Mouse (Mus musculus) intestine, postnatal 0 days (tissue): ENCODE measurements at regions not wholly inside any gene's neighbourhood (a gene's known extent, or its start where the extent isn't known, plus 50 kb on each side); places are given as distances from the start of the nearest gene placed in this dataset.

Experiments used
- ATAC-seq: fragments of 200-750 bp; cut with Nextera tagmentation; 2 replicates; pipeline ENCODE4 v1.8.0; 2017; ENCODE audit warnings: mild to moderate bottlenecking, moderate TSS enrichment, moderate library complexity
- H3K27ac ChIP-seq: fragments of 300-500 bp; sonication (generic); 2 replicates; pipeline ENCODE4 v1.5.1; 2014; ENCODE audit warnings: mild to moderate bottlenecking, low read depth, low read length, moderate library complexity
- H3K27me3 ChIP-seq: fragments of 300-500 bp; sonication (generic); replicated peaks from 2 replicates; pipeline ENCODE4 v1.6.1; 2014; ENCODE audit warnings: low read length, mixed read lengths; ENCODE audit not compliant: control insufficient read depth, insufficient read depth
- H3K36me3 ChIP-seq: fragments of 300-500 bp; sonication (generic); 2 replicates; pipeline ENCODE4 v1.6.1; 2014; ENCODE audit warnings: mild to moderate bottlenecking, moderate library complexity; ENCODE audit not compliant: control insufficient read depth, insufficient read depth
- H3K4me1 ChIP-seq: fragments of 300-500 bp; sonication (generic); replicated peaks from 2 replicates; pipeline ENCODE4 v1.6.1; 2014; ENCODE audit warnings: antibody characterized with exemption, low read length, mixed read lengths; ENCODE audit not compliant: control insufficient read depth, insufficient read depth
- H3K4me2 ChIP-seq: fragments of 300-500 bp; sonication (generic); replicated peaks from 2 replicates; pipeline ENCODE4 v1.6.1; 2014; ENCODE audit warnings: low read depth, mild to moderate bottlenecking, moderate library complexity
- H3K4me3 ChIP-seq: fragments of 300-500 bp; sonication (generic); 2 replicates; pipeline ENCODE4 v1.5.1; 2014; ENCODE audit warnings: low read depth, low read length
- H3K9ac ChIP-seq: fragments of 300-500 bp; sonication (generic); 2 replicates; pipeline ENCODE4 v1.6.1; 2014; ENCODE audit warnings: mild to moderate bottlenecking, low read depth, low read length
- H3K9me3 ChIP-seq: fragments of 300-500 bp; sonication (generic); 2 replicates; pipeline ENCODE4 v1.6.1; 2016; ENCODE audit warnings: mixed run types; ENCODE audit not compliant: control insufficient read depth
- CTCF ChIP-seq: sonication (generic); IDR thresholded peaks from 2 replicates; pipeline ENCODE4 v1.5.1; 2016; ENCODE audit warnings: low read depth, mild to moderate bottlenecking, control low read depth, antibody characterized with exemption, moderate library complexity
- WGBS: fragments of 180-500 bp; shearing (Covaris S2); extraction: QIAGEN DNeasy Blood & Tissue Kit; methylation state at CpG from one replicate; pipeline ENCODE4 v1.1.7; 2014; 5-methylcytosine and 5-hydroxymethylcytosine counted together

DNA sequence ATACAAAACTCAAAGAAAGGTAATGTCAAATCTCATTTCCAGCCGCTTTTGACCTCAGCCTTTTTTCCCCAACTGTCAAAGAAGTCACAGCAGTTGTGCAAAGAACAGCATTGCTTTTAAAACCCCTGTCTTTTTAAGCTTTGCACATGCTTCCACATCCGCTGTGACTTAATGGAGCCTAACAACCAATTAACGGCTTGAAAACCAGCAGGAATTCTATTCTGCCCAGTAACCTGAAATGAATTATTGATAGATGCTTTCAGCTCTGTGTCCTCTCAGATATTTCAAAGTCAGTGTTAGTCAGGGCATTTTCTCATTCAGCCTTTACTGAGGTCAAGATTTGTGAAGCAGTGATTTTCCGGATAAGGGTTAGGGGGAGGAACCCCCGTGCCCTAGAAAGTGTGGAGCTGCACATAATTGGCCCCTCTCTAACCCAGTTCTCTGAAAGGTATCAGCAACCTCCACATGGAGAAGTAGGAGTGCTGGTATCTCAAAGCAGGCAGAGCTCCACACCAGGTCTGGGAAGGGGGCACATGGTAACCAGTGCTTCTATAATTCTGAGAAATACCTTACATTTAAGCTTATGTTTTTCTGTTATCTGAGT is 254.8 kb upstream of the Tmc3 start:
- H3K36me3 ChIP-seq, result no peaks in the 10 kb centered on the region
- H3K9ac ChIP-seq, result no peak overlapping the region
- H3K9me3 ChIP-seq, result no peaks in the 10 kb centered on the region
- ATAC-seq, result no peak
- no peaks in the 10 kb centered on the region for H3K4me1 ChIP-seq
- H3K4me3 ChIP-seq, result no peak overlapping the region
- 86% methylated on average over 5 of the region's 5 CpGs for WGBS
- no peaks in the 10 kb centered on the region for H3K27me3 ChIP-seq
- TF ChIP-seq CTCF, result no peak
- H3K4me2 ChIP-seq, result no peak overlapping the region
- no peak overlapping the region for H3K27ac ChIP-seq

DNA sequence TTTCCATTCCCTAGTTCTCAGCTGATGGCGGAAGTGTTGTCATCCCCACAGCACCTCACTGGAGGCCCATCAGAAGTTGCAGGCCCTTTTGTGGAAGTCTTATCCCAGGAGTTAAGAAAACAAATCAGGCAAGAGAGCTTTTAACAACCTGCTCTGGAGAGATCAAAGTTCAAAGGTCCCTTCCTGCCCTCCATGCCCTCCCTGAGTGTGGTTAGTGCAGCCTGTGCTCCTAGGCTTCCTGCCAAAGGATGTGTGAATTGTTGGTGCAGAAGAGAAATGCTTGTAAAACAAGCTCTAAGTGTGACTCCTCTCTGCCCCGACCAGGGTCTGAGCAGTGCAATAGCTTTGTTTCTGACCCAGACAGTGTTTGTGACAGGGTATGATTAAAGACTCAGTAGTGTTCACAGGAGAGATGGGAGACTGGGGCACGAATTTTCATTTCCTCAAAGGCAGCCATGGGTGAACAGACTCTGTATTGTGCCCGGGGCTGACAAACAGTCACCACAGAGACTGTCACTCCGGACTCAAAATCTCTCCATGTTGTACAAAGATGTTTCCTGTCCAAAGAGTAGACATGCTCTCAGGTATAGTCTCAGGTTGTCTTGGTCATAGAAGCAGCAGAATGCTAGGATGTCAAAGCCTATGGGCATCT is 237.5 kb upstream of the Tmc3 start:
- Histone ChIP-seq H3K36me3 (no peaks in the 10 kb centered on the region), H3K4me2 (no peak overlapping the region), H3K27me3 (no peaks in the 10 kb centered on the region), H3K4me1 (no peaks in the 10 kb centered on the region), H3K9ac (no peak overlapping the region), H3K27ac (no peak overlapping the region), H3K4me3 (no peak overlapping the region), H3K9me3 (no peaks in the 10 kb centered on the region)
- ATAC-seq, result peak; percentile 41; the same call in 1 of the 2 replicates
- TF ChIP-seq CTCF, result no peak
- WGBS, result 53% methylated on average over 5 of the region's 5 CpGs

DNA sequence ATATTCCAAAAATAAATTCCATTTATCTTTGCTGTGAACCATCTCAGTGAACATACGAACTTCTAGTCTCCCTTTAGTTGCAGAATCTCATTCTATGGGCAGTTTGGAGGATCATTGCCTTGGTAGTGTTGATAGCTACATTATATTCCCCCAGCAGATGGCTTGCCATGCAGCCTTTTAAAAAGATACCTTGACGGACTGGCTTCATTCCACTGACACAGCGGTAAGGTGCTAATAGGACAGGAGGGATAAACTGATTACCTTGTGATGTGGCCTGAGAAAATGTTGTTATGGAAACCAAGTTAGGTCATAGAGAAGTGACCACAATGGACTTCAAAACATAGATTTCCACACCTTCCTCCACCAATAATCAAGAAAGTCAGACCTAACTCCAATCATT is 215.5 kb upstream of the Tmc3 start:
- Histone ChIP-seq H3K4me2 (no peak overlapping the region), H3K9ac (no peak overlapping the region), H3K27me3 (no peaks in the 10 kb centered on the region), H3K4me3 (no peak overlapping the region), H3K27ac (no peak overlapping the region), H3K36me3 (no peaks in the 10 kb centered on the region), H3K4me1 (no peaks in the 10 kb centered on the region), H3K9me3 (no peaks in the 10 kb centered on the region)
- no peak for TF ChIP-seq CTCF
- ATAC-seq, result no peak
- 85% methylated on average over 3 of the region's 3 CpGs for WGBS

DNA sequence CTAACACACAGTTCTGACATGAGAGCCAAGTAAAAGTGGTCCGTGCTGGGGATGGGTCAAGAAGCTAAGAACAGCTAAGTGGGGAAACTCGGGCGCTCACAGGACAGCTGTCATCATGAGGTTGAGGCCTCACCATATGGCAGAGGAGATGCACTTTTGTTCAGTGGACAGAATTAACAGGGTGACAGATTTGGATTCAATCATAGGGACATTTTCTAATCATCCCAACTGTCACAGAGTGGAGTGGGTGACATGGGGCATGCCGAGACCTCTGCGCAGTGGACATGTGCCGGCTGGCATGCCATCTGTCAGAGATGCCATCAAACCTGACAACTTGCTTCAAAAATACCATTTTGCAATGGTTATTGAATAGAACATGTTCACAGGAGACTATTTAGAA is 215.1 kb upstream of the Tmc3 start:
- Histone ChIP-seq H3K4me2 (no peak overlapping the region), H3K36me3 (no peaks in the 10 kb centered on the region), H3K27me3 (no peaks in the 10 kb centered on the region), H3K4me1 (no peaks in the 10 kb centered on the region), H3K4me3 (no peak overlapping the region), H3K9me3 (no peaks in the 10 kb centered on the region), H3K9ac (no peak overlapping the region), H3K27ac (no peak overlapping the region)
- WGBS, result 90% methylated on average over 6 of the region's 6 CpGs
- TF ChIP-seq CTCF, result no peak
- ATAC-seq, result no peak

DNA sequence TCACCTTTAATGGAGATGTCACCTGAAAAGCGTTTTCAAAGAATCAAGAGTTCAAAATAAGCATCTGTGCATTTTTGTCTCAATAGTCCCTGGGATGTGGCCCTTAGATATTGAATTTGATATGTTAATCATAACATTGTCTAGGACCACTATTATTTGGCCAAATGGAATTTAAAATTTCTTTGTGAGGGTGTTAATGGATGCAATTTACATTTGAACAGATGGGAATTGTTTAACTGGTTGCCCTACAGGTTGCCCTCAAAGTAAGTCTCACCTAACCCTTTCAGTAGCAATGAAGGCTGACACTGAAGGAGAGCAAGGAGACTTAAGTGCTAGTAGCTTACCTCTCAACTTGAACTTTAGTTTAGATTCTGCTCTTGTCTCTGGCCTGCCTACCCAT is 207.9 kb upstream of the Tmc3 start:
- Histone ChIP-seq H3K9ac (no peak overlapping the region), H3K36me3 (no peaks in the 10 kb centered on the region), H3K4me1 (no peaks in the 10 kb centered on the region), H3K4me3 (no peak overlapping the region), H3K4me2 (no peak overlapping the region), H3K27ac (no peak overlapping the region), H3K27me3 (no peaks in the 10 kb centered on the region), H3K9me3 (no peaks in the 10 kb centered on the region)
- 83% methylated on average over 1 of the region's 1 CpGs for WGBS
- TF ChIP-seq CTCF, result no peak
- ATAC-seq, result no peak

DNA sequence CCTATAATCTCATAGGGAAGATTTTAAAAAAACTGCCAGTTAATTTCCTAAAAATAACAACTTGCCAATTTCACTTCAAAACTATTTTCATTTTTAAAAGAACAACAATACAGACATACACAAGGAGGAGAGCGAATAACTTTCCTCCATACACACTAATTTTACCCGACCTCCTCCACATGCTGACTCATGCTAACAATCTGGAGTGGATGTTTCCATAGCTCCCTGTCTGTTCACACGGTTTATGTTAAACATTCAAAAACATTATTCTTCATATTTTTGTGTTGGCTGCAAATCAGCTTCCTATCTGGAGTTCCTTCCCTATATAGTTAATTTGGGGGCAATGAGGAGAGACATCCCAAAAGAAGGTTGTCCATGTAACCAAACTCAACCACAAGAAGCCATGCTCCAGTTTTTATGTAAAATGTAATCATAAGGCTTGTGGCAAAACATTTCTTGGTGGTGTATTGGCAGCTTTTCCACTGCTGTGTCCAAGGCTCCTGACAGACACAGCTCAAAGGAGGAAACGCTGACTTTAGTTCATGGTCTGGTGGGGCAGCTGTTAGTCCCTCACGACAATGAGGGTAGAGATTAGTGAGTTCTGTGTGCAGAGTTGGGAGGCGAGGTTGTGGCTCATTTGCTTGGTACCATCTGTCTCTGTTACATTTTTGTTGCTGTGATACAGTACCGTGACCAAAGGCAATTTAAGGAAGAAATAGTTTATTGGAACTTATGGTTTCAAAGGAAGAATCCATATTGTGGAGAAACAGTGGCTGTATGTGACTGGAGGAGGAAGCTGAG is 203.1 kb upstream of the Tmc3 start:
- Histone ChIP-seq H3K36me3 (no peaks in the 10 kb centered on the region), H3K4me1 (no peaks in the 10 kb centered on the region), H3K9me3 (no peaks in the 10 kb centered on the region), H3K9ac (no peak overlapping the region), H3K4me2 (no peak overlapping the region), H3K4me3 (no peak overlapping the region), H3K27ac (no peak overlapping the region), H3K27me3 (no peaks in the 10 kb centered on the region)
- ATAC-seq, result no peak
- TF ChIP-seq CTCF, result no peak
- WGBS, result 63% methylated on average over 7 of the region's 7 CpGs
